Mouse (Mus musculus): ENCODE measurements around the gene Acoxl. TPM values are rescaled to one million over a fixed set of nuclear protein-coding genes. Genes with fewer than 3 reads are reported as not detected.

The Acoxl gene
- polyA plus RNA-seq, 1 experiment from 2014 or later = 0.14 TPM

- ATAC-seq (ENCODE audit: low FRiP score) (no peak), DNase-seq (ENCODE audit: low spot score) (no peak)
- Histone ChIP-seq H3K9me3 (ENCODE audit: control insufficient read depth, low read length) (no peaks in the 10 kb centered on the region), H3K27ac (ENCODE audit: low read depth, low read length) (no peak overlapping the region), H3K4me2 (replicated peaks; ENCODE audit: low read depth, low read length) (no peak overlapping the region), H3K36me3 (ENCODE audit: control insufficient read depth, insufficient read depth, low read length) (no peaks in the 10 kb centered on the region), H3K4me1 (replicated peaks; ENCODE audit: control insufficient read depth, insufficient read depth, low read length) (peaks cover 10% of the 10 kb centered on the region), H3K4me3 (ENCODE audit: low read depth, low read length) (no peak overlapping the region), H3K9ac (ENCODE audit: low read depth, low read length) (no peak overlapping the region), H3K27me3 (ENCODE audit: control insufficient read depth, insufficient read depth, low read length) (peaks cover 3% of the 10 kb centered on the region; the same call in 1 of the 2 replicates)
- WGBS = 48% methylated on average over 7 of the region's 7 CpGs
Measured at GRCm38 (mm10) chr2:127908881-127909280, 70.2 kb downstream of the Acoxl start.

GRCm38 (mm10) chr2:127909790-127910189 is 71.1 kb downstream of the Acoxl start:
- Histone ChIP-seq H3K4me1 (replicated peaks; ENCODE audit: control insufficient read depth, insufficient read depth, low read length) (peaks cover 10% of the 10 kb centered on the region), H3K27me3 (ENCODE audit: control insufficient read depth, insufficient read depth, low read length) (peaks cover 3% of the 10 kb centered on the region; the same call in 1 of the 2 replicates), H3K9me3 (ENCODE audit: control insufficient read depth, low read length) (no peaks in the 10 kb centered on the region), H3K36me3 (ENCODE audit: control insufficient read depth, insufficient read depth, low read length) (no peaks in the 10 kb centered on the region), H3K4me2 (replicated peaks; ENCODE audit: low read depth, low read length) (no peak overlapping the region), H3K9ac (ENCODE audit: low read depth, low read length) (no peak overlapping the region), H3K4me3 (ENCODE audit: low read depth, low read length) (no peak overlapping the region), H3K27ac (ENCODE audit: low read depth, low read length) (no peak overlapping the region)
- DNase-seq (ENCODE audit: low spot score) (no peak), ATAC-seq (ENCODE audit: low FRiP score) (no peak)
- WGBS = 86% methylated on average over 4 of the region's 4 CpGs

- Histone ChIP-seq H3K4me3 (ENCODE audit: low read depth, low read length) (no peak overlapping the region), H3K9ac (ENCODE audit: low read depth, low read length) (no peak overlapping the region), H3K27ac (ENCODE audit: low read depth, low read length) (no peak overlapping the region), H3K36me3 (ENCODE audit: control insufficient read depth, insufficient read depth, low read length) (no peaks in the 10 kb centered on the region), H3K9me3 (ENCODE audit: control insufficient read depth, low read length) (no peaks in the 10 kb centered on the region), H3K4me1 (replicated peaks; ENCODE audit: control insufficient read depth, insufficient read depth, low read length) (peaks cover 10% of the 10 kb centered on the region), H3K4me2 (replicated peaks; ENCODE audit: low read depth, low read length) (no peak overlapping the region), H3K27me3 (ENCODE audit: control insufficient read depth, insufficient read depth, low read length) (no peaks in the 10 kb centered on the region)
- ATAC-seq (ENCODE audit: low FRiP score) (no peak), DNase-seq (ENCODE audit: low spot score) (no peak)
- 88% methylated on average over 3 of the region's 3 CpGs for WGBS
Measured at GRCm38 (mm10) chr2:127911579-127911978, 72.9 kb downstream of the Acoxl start.

GRCm38 (mm10) chr2:127914047-127914446 is 75.4 kb downstream of the Acoxl start:
- 83% methylated on average over 5 of the region's 5 CpGs for WGBS
- DNase-seq (ENCODE audit: low spot score) (no peak), ATAC-seq (ENCODE audit: low FRiP score) (no peak)
- Histone ChIP-seq H3K27ac (ENCODE audit: low read depth, low read length) (no peak overlapping the region), H3K9ac (ENCODE audit: low read depth, low read length) (no peak overlapping the region), H3K9me3 (ENCODE audit: control insufficient read depth, low read length) (no peaks in the 10 kb centered on the region), H3K36me3 (ENCODE audit: control insufficient read depth, insufficient read depth, low read length) (no peaks in the 10 kb centered on the region), H3K4me3 (ENCODE audit: low read depth, low read length) (no peak overlapping the region), H3K4me1 (replicated peaks; ENCODE audit: control insufficient read depth, insufficient read depth, low read length) (no peaks in the 10 kb centered on the region), H3K4me2 (replicated peaks; ENCODE audit: low read depth, low read length) (no peak overlapping the region), H3K27me3 (ENCODE audit: control insufficient read depth, insufficient read depth, low read length) (no peaks in the 10 kb centered on the region)

- H3K4me2 ChIP-seq (replicated peaks; ENCODE audit: low read depth, low read length) = no peak overlapping the region
- no peaks in the 10 kb centered on the region for H3K27me3 ChIP-seq (ENCODE audit: control insufficient read depth, insufficient read depth, low read length)
- H3K4me3 ChIP-seq (ENCODE audit: low read depth, low read length) = no peak overlapping the region
- WGBS = 71% methylated on average over 7 of the region's 7 CpGs
- no peak for ATAC-seq (ENCODE audit: low FRiP score)
- no peak overlapping the region for H3K9ac ChIP-seq (ENCODE audit: low read depth, low read length)
- H3K4me1 ChIP-seq (replicated peaks; ENCODE audit: control insufficient read depth, insufficient read depth, low read length) = no peaks in the 10 kb centered on the region
- H3K36me3 ChIP-seq (ENCODE audit: control insufficient read depth, insufficient read depth, low read length) = no peaks in the 10 kb centered on the region
- H3K9me3 ChIP-seq (ENCODE audit: control insufficient read depth, low read length) = no peaks in the 10 kb centered on the region
- no peak for DNase-seq (ENCODE audit: low spot score)
- no peak overlapping the region for H3K27ac ChIP-seq (ENCODE audit: low read depth, low read length)
Measured at GRCm38 (mm10) chr2:127916804-127917410, 78.2 kb downstream of the Acoxl start.

GRCm38 (mm10) chr2:127919740-127920139 is 81.1 kb downstream of the Acoxl start:
- Histone ChIP-seq H3K4me2 (replicated peaks; ENCODE audit: low read depth, low read length) (no peak overlapping the region), H3K9me3 (ENCODE audit: control insufficient read depth, low read length) (no peaks in the 10 kb centered on the region), H3K9ac (ENCODE audit: low read depth, low read length) (no peak overlapping the region), H3K4me3 (ENCODE audit: low read depth, low read length) (no peak overlapping the region), H3K4me1 (replicated peaks; ENCODE audit: control insufficient read depth, insufficient read depth, low read length) (no peaks in the 10 kb centered on the region), H3K27me3 (ENCODE audit: control insufficient read depth, insufficient read depth, low read length) (no peaks in the 10 kb centered on the region), H3K36me3 (ENCODE audit: control insufficient read depth, insufficient read depth, low read length) (no peaks in the 10 kb centered on the region), H3K27ac (ENCODE audit: low read depth, low read length) (no peak overlapping the region)
- 94% methylated on average over 1 of the region's 1 CpGs for WGBS
- DNase-seq (ENCODE audit: low spot score) (no peak), ATAC-seq (ENCODE audit: low FRiP score) (no peak)

GRCm38 (mm10) chr2:127922036-127922901 is 83.6 kb downstream of the Acoxl start:
- Histone ChIP-seq H3K27me3 (ENCODE audit: control insufficient read depth, insufficient read depth, low read length) (no peaks in the 10 kb centered on the region), H3K9me3 (ENCODE audit: control insufficient read depth, low read length) (no peaks in the 10 kb centered on the region), H3K4me2 (replicated peaks; ENCODE audit: low read depth, low read length) (no peak overlapping the region), H3K4me3 (ENCODE audit: low read depth, low read length) (no peak overlapping the region), H3K36me3 (ENCODE audit: control insufficient read depth, insufficient read depth, low read length) (no peaks in the 10 kb centered on the region), H3K27ac (ENCODE audit: low read depth, low read length) (no peak overlapping the region), H3K4me1 (replicated peaks; ENCODE audit: control insufficient read depth, insufficient read depth, low read length) (no peaks in the 10 kb centered on the region), H3K9ac (ENCODE audit: low read depth, low read length) (no peak overlapping the region)
- peak; percentile 11 for DNase-seq (ENCODE audit: low spot score)
- no peak for ATAC-seq (ENCODE audit: low FRiP score)
- WGBS = 57% methylated on average over 22 of the region's 22 CpGs

- H3K4me2 ChIP-seq (replicated peaks; ENCODE audit: low read depth, low read length) = no peak overlapping the region
- DNase-seq (ENCODE audit: low spot score) = no peak
- H3K36me3 ChIP-seq (ENCODE audit: control insufficient read depth, insufficient read depth, low read length) = no peaks in the 10 kb centered on the region
- no peak overlapping the region for H3K4me3 ChIP-seq (ENCODE audit: low read depth, low read length)
- H3K27ac ChIP-seq (ENCODE audit: low read depth, low read length) = no peak overlapping the region
- H3K9me3 ChIP-seq (ENCODE audit: control insufficient read depth, low read length) = no peaks in the 10 kb centered on the region
- WGBS = 87% methylated on average over 5 of the region's 5 CpGs
- ATAC-seq (ENCODE audit: low FRiP score) = no peak
- 0 out of 2 replicates have a peak, but pooled peaks cover 4% of the 10 kb centered on the region for H3K4me1 ChIP-seq (replicated peaks; ENCODE audit: control insufficient read depth, insufficient read depth, low read length)
- H3K27me3 ChIP-seq (ENCODE audit: control insufficient read depth, insufficient read depth, low read length) = no peaks in the 10 kb centered on the region
- H3K9ac ChIP-seq (ENCODE audit: low read depth, low read length) = no peak overlapping the region
Measured at GRCm38 (mm10) chr2:127923077-127923680, 84.5 kb downstream of the Acoxl start.

Measured in hindbrain, embryonic 11.5 days (tissue).